Mouse (Mus musculus): Measurements from ENCODE around the gene Gm15217. TPM values are rescaled to one million over a fixed set of nuclear protein-coding genes. Genes with fewer than 3 reads are reported as not detected.

The Gm15217 gene
- polyA plus RNA-seq, 1 experiment from 2014 or later, result not detected

- H3K27me3 ChIP-seq (replicated peaks; ENCODE audit: control insufficient read depth, insufficient read depth, low read length), result 0 out of 2 replicates have a peak, but pooled peaks cover 10% of the 10 kb centered on the region
- TF ChIP-seq CTCF (IDR thresholded peaks at IDR 0.05; ENCODE audit: low read depth), result no peak
- no peak overlapping the region for H3K4me3 ChIP-seq (ENCODE audit: low read depth, low read length)
- no peaks in the 10 kb centered on the region for H3K4me1 ChIP-seq (replicated peaks; ENCODE audit: control insufficient read depth, insufficient read depth, low read length)
- WGBS, result 78% methylated on average over 10 of the region's 10 CpGs
- ATAC-seq, result no peak
- no peaks in the 10 kb centered on the region for H3K36me3 ChIP-seq (ENCODE audit: control insufficient read depth, insufficient read depth)
- H3K9me3 ChIP-seq (ENCODE audit: control insufficient read depth), result no peaks in the 10 kb centered on the region
- H3K9ac ChIP-seq (ENCODE audit: low read depth, low read length), result no peak overlapping the region
- H3K27ac ChIP-seq (ENCODE audit: low read depth, low read length), result no peak overlapping the region
- H3K4me2 ChIP-seq (replicated peaks; ENCODE audit: low read depth), result no peak overlapping the region
Measured at GRCm38 (mm10) chr14:46409016-46409415, 29.8 kb downstream of the Gm15217 start.

GRCm38 (mm10) chr14:46410557-46411120, 31.4 kb downstream of the Gm15217 start:
- Histone ChIP-seq H3K4me3 (ENCODE audit: low read depth, low read length) (no peak overlapping the region), H3K36me3 (ENCODE audit: control insufficient read depth, insufficient read depth) (no peaks in the 10 kb centered on the region), H3K4me2 (replicated peaks; ENCODE audit: low read depth) (no peak overlapping the region), H3K27ac (ENCODE audit: low read depth, low read length) (no peak overlapping the region), H3K9me3 (ENCODE audit: control insufficient read depth) (no peaks in the 10 kb centered on the region), H3K4me1 (replicated peaks; ENCODE audit: control insufficient read depth, insufficient read depth, low read length) (no peaks in the 10 kb centered on the region), H3K9ac (ENCODE audit: low read depth, low read length) (no peak overlapping the region), H3K27me3 (replicated peaks; ENCODE audit: control insufficient read depth, insufficient read depth, low read length) (0 out of 2 replicates have a peak, but pooled peaks cover 10% of the 10 kb centered on the region)
- TF ChIP-seq CTCF (IDR thresholded peaks at IDR 0.05; ENCODE audit: low read depth), result no peak
- 67% methylated on average over 4 of the region's 4 CpGs for whole genome bisulfite sequencing
- no peak for ATAC-seq

GRCm38 (mm10) chr14:46412497-46413000, 33.3 kb downstream of the Gm15217 start:
- Histone ChIP-seq H3K9ac (ENCODE audit: low read depth, low read length) (no peak overlapping the region), H3K4me2 (replicated peaks; ENCODE audit: low read depth) (no peak overlapping the region), H3K9me3 (ENCODE audit: control insufficient read depth) (no peaks in the 10 kb centered on the region), H3K27ac (ENCODE audit: low read depth, low read length) (no peak overlapping the region), H3K4me1 (replicated peaks; ENCODE audit: control insufficient read depth, insufficient read depth, low read length) (no peaks in the 10 kb centered on the region), H3K27me3 (replicated peaks; ENCODE audit: control insufficient read depth, insufficient read depth, low read length) (0 out of 2 replicates have a peak, but pooled peaks cover 10% of the 10 kb centered on the region), H3K4me3 (ENCODE audit: low read depth, low read length) (no peak overlapping the region), H3K36me3 (ENCODE audit: control insufficient read depth, insufficient read depth) (no peaks in the 10 kb centered on the region)
- ATAC-seq, result no peak
- TF ChIP-seq CTCF (IDR thresholded peaks at IDR 0.05; ENCODE audit: low read depth), result no peak
- 53% methylated on average over 7 of the region's 7 CpGs for WGBS

- WGBS, result 82% methylated on average over 15 of the region's 15 CpGs
- no peak overlapping the region for H3K4me2 ChIP-seq (replicated peaks; ENCODE audit: low read depth)
- no peaks in the 10 kb centered on the region for H3K36me3 ChIP-seq (ENCODE audit: control insufficient read depth, insufficient read depth)
- H3K27ac ChIP-seq (ENCODE audit: low read depth, low read length), result no peak overlapping the region
- H3K4me3 ChIP-seq (ENCODE audit: low read depth, low read length), result no peak overlapping the region
- H3K9me3 ChIP-seq (ENCODE audit: control insufficient read depth), result no peaks in the 10 kb centered on the region
- no peak for ATAC-seq
- 0 out of 2 replicates have a peak, but pooled peaks cover 4% of the 10 kb centered on the region for H3K27me3 ChIP-seq (replicated peaks; ENCODE audit: control insufficient read depth, insufficient read depth, low read length)
- no peak overlapping the region for H3K9ac ChIP-seq (ENCODE audit: low read depth, low read length)
- no peak for TF ChIP-seq CTCF (IDR thresholded peaks at IDR 0.05; ENCODE audit: low read depth)
- H3K4me1 ChIP-seq (replicated peaks; ENCODE audit: control insufficient read depth, insufficient read depth, low read length), result no peaks in the 10 kb centered on the region
Measured at GRCm38 (mm10) chr14:46418371-46419097, 39.3 kb downstream of the Gm15217 start.

GRCm38 (mm10) chr14:46419269-46419668, 40.1 kb downstream of the Gm15217 start:
- no peak for TF ChIP-seq CTCF (IDR thresholded peaks at IDR 0.05; ENCODE audit: low read depth)
- no peak overlapping the region for H3K4me2 ChIP-seq (replicated peaks; ENCODE audit: low read depth)
- no peak for ATAC-seq
- no peak overlapping the region for H3K9ac ChIP-seq (ENCODE audit: low read depth, low read length)
- H3K4me1 ChIP-seq (replicated peaks; ENCODE audit: control insufficient read depth, insufficient read depth, low read length), result no peaks in the 10 kb centered on the region
- H3K9me3 ChIP-seq (ENCODE audit: control insufficient read depth), result no peaks in the 10 kb centered on the region
- WGBS, result 46% methylated on average over 11 of the region's 11 CpGs
- 0 out of 2 replicates have a peak, but pooled peaks cover 1% of the 10 kb centered on the region for H3K27me3 ChIP-seq (replicated peaks; ENCODE audit: control insufficient read depth, insufficient read depth, low read length)
- no peak overlapping the region for H3K4me3 ChIP-seq (ENCODE audit: low read depth, low read length)
- H3K27ac ChIP-seq (ENCODE audit: low read depth, low read length), result no peak overlapping the region
- no peaks in the 10 kb centered on the region for H3K36me3 ChIP-seq (ENCODE audit: control insufficient read depth, insufficient read depth)

GRCm38 (mm10) chr14:46421823-46422222, 42.6 kb downstream of the Gm15217 start:
- H3K27me3 ChIP-seq (replicated peaks; ENCODE audit: control insufficient read depth, insufficient read depth, low read length), result no peaks in the 10 kb centered on the region
- WGBS, result 84% methylated on average over 3 of the region's 3 CpGs
- H3K4me1 ChIP-seq (replicated peaks; ENCODE audit: control insufficient read depth, insufficient read depth, low read length), result no peaks in the 10 kb centered on the region
- H3K9ac ChIP-seq (ENCODE audit: low read depth, low read length), result no peak overlapping the region
- H3K9me3 ChIP-seq (ENCODE audit: control insufficient read depth), result no peaks in the 10 kb centered on the region
- H3K27ac ChIP-seq (ENCODE audit: low read depth, low read length), result no peak overlapping the region
- TF ChIP-seq CTCF (IDR thresholded peaks at IDR 0.05; ENCODE audit: low read depth), result no peak
- no peak overlapping the region for H3K4me3 ChIP-seq (ENCODE audit: low read depth, low read length)
- H3K4me2 ChIP-seq (replicated peaks; ENCODE audit: low read depth), result no peak overlapping the region
- no peaks in the 10 kb centered on the region for H3K36me3 ChIP-seq (ENCODE audit: control insufficient read depth, insufficient read depth)
- no peak for ATAC-seq

All from intestine, postnatal 0 days (tissue).